10 mouse cellular contexts compared by ENCODE assay signal in genomic region chr13:56115386-56115785, GRCm38 (mm10). TPM values are rescaled to one million over a fixed set of nuclear protein-coding genes. Genes with fewer than 3 reads are reported as not detected.
DNase-seq lines count a peak whose midpoint lies in the region; ATAC-seq and TF ChIP-seq lines count a peak whose summit lies in the region.
"Had no signal": no experiment of that assay in that cellular context is flagged by ENCODE, and none has a peak within 500 bp of the region (broad histone marks: within the 10 kb centered on the region; RNA-seq: fewer than 3 reads in every experiment).

No protein-coding gene starts in this region.

- TF ChIP-seq CTCF in midbrain, postnatal 0 days (IDR thresholded peaks at IDR 0.05), result no peak

- no peak for DNase-seq in midbrain, postnatal 0 days (ENCODE audit: low spot score)
- DNase-seq in kidney, postnatal 36 days, result peak; percentile 46 to 62
- no peak for DNase-seq in cerebellum, adult 8-10 months
- DNase-seq in adrenal gland, adult 8-10 months, result no peak
- DNase-seq: gastrocnemius, postnatal 36 days had no signal

- no peak overlapping the region for H3K4me2 ChIP-seq in midbrain, postnatal 0 days (ENCODE audit: low read depth, low read length, poor library complexity, severe bottlenecking)
- no peak overlapping the region for H3K4me2 ChIP-seq in midbrain, embryonic 15.5 days
- H3K4me2 ChIP-seq in heart, embryonic 13.5 days, result peak overlapping the region; percentile 24
- H3K4me2 ChIP-seq in stomach, embryonic 15.5 days, result no peak overlapping the region

- H3K4me3 ChIP-seq in midbrain, postnatal 0 days (ENCODE audit: low read depth, low read length), result no peak overlapping the region
- H3K4me3 ChIP-seq in midbrain, embryonic 15.5 days, result no peak overlapping the region
- H3K4me3 ChIP-seq in heart, embryonic 13.5 days, result no peak overlapping the region
- H3K4me3 ChIP-seq in stomach, embryonic 15.5 days (replicated peaks), result no peak overlapping the region

- H3K36me3 ChIP-seq in midbrain, postnatal 0 days (ENCODE audit: insufficient read depth, low read length), result peaks cover 13% of the 10 kb centered on the region; the same call in 1 of the 2 replicates
- H3K36me3 ChIP-seq in midbrain, embryonic 15.5 days (replicated peaks), result no peaks in the 10 kb centered on the region
- H3K36me3 ChIP-seq in heart, embryonic 13.5 days, result peaks cover 24% of the 10 kb centered on the region
- H3K36me3 ChIP-seq in stomach, embryonic 15.5 days, result peaks cover 6% of the 10 kb centered on the region; the same call in 1 of the 2 replicates

- no peak overlapping the region for H3K9ac ChIP-seq in midbrain, postnatal 0 days (replicated peaks; ENCODE audit: low read length, poor library complexity, severe bottlenecking)
- no peak overlapping the region for H3K9ac ChIP-seq in midbrain, embryonic 15.5 days
- H3K9ac ChIP-seq in heart, embryonic 13.5 days, result peak overlapping the region; percentile 62
- no peak overlapping the region for H3K9ac ChIP-seq in stomach, embryonic 15.5 days

- peak overlapping the region; percentile 26; the same call in 1 of the 2 replicates for H3K27ac ChIP-seq in midbrain, postnatal 0 days (ENCODE audit: low read depth, low read length)
- H3K27ac ChIP-seq in midbrain, embryonic 15.5 days, result no peak overlapping the region; the same call in 1 of the 2 replicates
- H3K27ac ChIP-seq in heart, embryonic 13.5 days (replicated peaks), result peak overlapping the region; percentile 86
- peak overlapping the region; percentile 73 for H3K27ac ChIP-seq in stomach, embryonic 15.5 days

- 67% methylated on average over 9 of the region's 9 CpGs for WGBS in midbrain, postnatal 0 days
- 73% methylated on average over 9 of the region's 9 CpGs for WGBS in midbrain, embryonic 15.5 days
- WGBS in heart, embryonic 13.5 days, result 19% methylated on average over 9 of the region's 9 CpGs
- WGBS in stomach, embryonic 15.5 days, result 32% methylated on average over 9 of the region's 9 CpGs

- no peak for ATAC-seq in midbrain, postnatal 0 days (ENCODE audit: low FRiP score)
- ATAC-seq in midbrain, embryonic 15.5 days (replicated peaks), result no peak
- ATAC-seq in heart, embryonic 13.5 days (ENCODE audit: extremely low read depth, insufficient number of reproducible peaks, low FRiP score, low TSS enrichment), result no peak; the same call in 1 of the 2 replicates
- no peak for ATAC-seq in stomach, embryonic 15.5 days (ENCODE audit: insufficient read depth, low FRiP score, low read depth)
- ATAC-seq in inflammation-experienced regulatory T-cells, adult 6 months, result no peak
- ATAC-seq: midbrain, embryonic 16.5 days had no signal

- 0 out of 2 replicates have a peak, but pooled peaks cover 6% of the 10 kb centered on the region for H3K4me1 ChIP-seq in midbrain, postnatal 0 days (ENCODE audit: insufficient read depth, low read length)
- H3K4me1 ChIP-seq in midbrain, embryonic 15.5 days, result peaks cover 35% of the 10 kb centered on the region
- peaks cover 98% of the 10 kb centered on the region for H3K4me1 ChIP-seq in heart, embryonic 13.5 days
- H3K4me1 ChIP-seq in stomach, embryonic 15.5 days, result peaks cover 69% of the 10 kb centered on the region

- no peaks in the 10 kb centered on the region for H3K27me3 ChIP-seq in midbrain, postnatal 0 days (ENCODE audit: insufficient read depth, low read length)
- no peaks in the 10 kb centered on the region for H3K27me3 ChIP-seq in midbrain, embryonic 15.5 days (replicated peaks)
- H3K27me3 ChIP-seq in heart, embryonic 13.5 days (replicated peaks), result no peaks in the 10 kb centered on the region
- no peaks in the 10 kb centered on the region for H3K27me3 ChIP-seq in stomach, embryonic 15.5 days (replicated peaks)

- no peaks in the 10 kb centered on the region for H3K9me3 ChIP-seq in midbrain, postnatal 0 days (ENCODE audit: low read length)
- H3K9me3 ChIP-seq in midbrain, embryonic 15.5 days, result no peaks in the 10 kb centered on the region
- no peaks in the 10 kb centered on the region for H3K9me3 ChIP-seq in heart, embryonic 13.5 days
- no peaks in the 10 kb centered on the region for H3K9me3 ChIP-seq in stomach, embryonic 15.5 days

RNA-seq across cellular contexts. Expression of gene H2afy, which starts 20.8 kb away (rescaled TPM):
- total RNA-seq in midbrain, postnatal 0 days (2014; rRNA removed), result 117 and 163 TPM in 2 replicates
- 121 and 134 TPM in 2 replicates for polyA plus RNA-seq in midbrain, postnatal 0 days (2015; fragmentation: Nextera tagmentation; extraction: Ambion mirVana)
- polyA plus RNA-seq in midbrain, embryonic 15.5 days (2015; fragmentation: Nextera tagmentation; extraction: Ambion mirVana), result 291 and 299 TPM in 2 replicates
- polyA plus RNA-seq in heart, embryonic 13.5 days (2015; fragmentation: Nextera tagmentation; extraction: Ambion mirVana), result 112 and 124 TPM in 2 replicates
- polyA plus RNA-seq in stomach, embryonic 15.5 days (2015; fragmentation: Nextera tagmentation; extraction: Ambion mirVana), result 311 and 348 TPM in 2 replicates
- polyA plus RNA-seq in inflammation-experienced regulatory T-cells, adult 6 months (2017; shearing (Covaris generic)), result 100 to 1,000 TPM; 112 to 148 (median 117) TPM
- 100 to 1,000 TPM; 130 to 162 (median 139) TPM for total RNA-seq in adrenal gland, adult 8-10 months (2022)

Comparison
In these comparisons a context has a peak if more than half of its experiments do, and no peak if none do; other contexts are left out.
1. DNase-seq: peak in kidney, postnatal 36 days (2 of 2); none in midbrain, postnatal 0 days (single experiment), cerebellum, adult 8-10 months (single experiment) and adrenal gland, adult 8-10 months (single experiment).